Mouse (Mus musculus) left cerebral cortex, postnatal 4 days (tissue): Measurements from ENCODE around the gene Pid1. TPM values are rescaled to one million over a fixed set of nuclear protein-coding genes. Genes with fewer than 3 reads are reported as not detected.
"Not testable (repeated sequence)": the region's sequence is repeated elsewhere in the genome, so short reads cannot be mapped to it uniquely, and the experiment has no call there.

Source experiments
- DNase-seq: peaks from one replicate; pipeline ENCODE4 v3.0.0-alpha.2; 2022
- intact Hi-C: fragments of 180-260 bp; cut with DNase I; formaldehyde crosslinking; loops from one replicate; pipeline ENCODE4 v1.15.1; 2025
- total RNA-seq, 2 experiments: library from RNA; stranded (reverse); gene quantifications; 2 replicates each; pipeline ENCODE4 v1.2.3; 2021

The Pid1 gene
- total RNA-seq, 2 experiments from 2014 or later = 43.4 to 45.9 TPM

- intact Hi-C loops = no loop called here
- no peak for DNase-seq
Measured at GRCm38 (mm10) chr1:84278359-84279255, 85.4 kb downstream of the Pid1 start.

- intact Hi-C loops = no loop called here
- no peak for DNase-seq
Measured at GRCm38 (mm10) chr1:84272951-84273350, 91.0 kb downstream of the Pid1 start.

- intact Hi-C loops = no loop called here
Measured at GRCm38 (mm10) chr1:84271712-84272200, 92.2 kb downstream of the Pid1 start.

GRCm38 (mm10) chr1:84257656-84258055 lies 106.3 kb downstream of the Pid1 start:
- intact Hi-C loops = no loop called here
- no peak for DNase-seq

More at GRCm38 (mm10) chr1:84271712-84272200, 92.2 kb downstream of the Pid1 start:
- no peak for DNase-seq

- no peak for DNase-seq
- intact Hi-C loops = no loop called here
Measured at GRCm38 (mm10) chr1:84254361-84254760, 109.6 kb downstream of the Pid1 start.

- intact Hi-C loops = no loop called here
- DNase-seq = peak; percentile 10
Measured at GRCm38 (mm10) chr1:84253838-84254237, 110.1 kb downstream of the Pid1 start.

- intact Hi-C loops = no loop called here
Measured at GRCm38 (mm10) chr1:84251205-84251604, 112.8 kb downstream of the Pid1 start.

GRCm38 (mm10) chr1:84250770-84251169 lies 113.2 kb downstream of the Pid1 start:
- intact Hi-C loops = no loop called here
- DNase-seq = no peak

More at GRCm38 (mm10) chr1:84251205-84251604, 112.8 kb downstream of the Pid1 start:
- DNase-seq = no peak

- no peak for DNase-seq
Measured at GRCm38 (mm10) chr1:84249772-84250338, 114.1 kb downstream of the Pid1 start.

GRCm38 (mm10) chr1:84247111-84247510 lies 116.9 kb downstream of the Pid1 start:
- intact Hi-C loops = no loop called here
- DNase-seq = no peak

More at GRCm38 (mm10) chr1:84249772-84250338, 114.1 kb downstream of the Pid1 start:
- intact Hi-C loops = no loop called here

- no peak for DNase-seq
- intact Hi-C loops = no loop called here
Measured at GRCm38 (mm10) chr1:84241192-84241828, 122.7 kb downstream of the Pid1 start.

GRCm38 (mm10) chr1:84240203-84240602 lies 123.8 kb downstream of the Pid1 start:
- intact Hi-C loops = no loop called here

GRCm38 (mm10) chr1:84230431-84230830 lies 133.5 kb downstream of the Pid1 start:
- intact Hi-C loops = no loop called here
- no peak for DNase-seq

More at GRCm38 (mm10) chr1:84240203-84240602, 123.8 kb downstream of the Pid1 start:
- DNase-seq = no peak

GRCm38 (mm10) chr1:84225626-84226025 lies 138.4 kb downstream of the Pid1 start:
- intact Hi-C loops = no loop called here
- DNase-seq = no peak

GRCm38 (mm10) chr1:84222051-84222450 lies 141.9 kb downstream of the Pid1 start:
- intact Hi-C loops = no loop called here
- DNase-seq = no peak

GRCm38 (mm10) chr1:84218605-84219004 lies 145.4 kb downstream of the Pid1 start:
- intact Hi-C loops = no loop called here

GRCm38 (mm10) chr1:84217777-84218176 lies 146.2 kb downstream of the Pid1 start:
- DNase-seq = peak; percentile 17

More at GRCm38 (mm10) chr1:84218605-84219004, 145.4 kb downstream of the Pid1 start:
- no peak for DNase-seq

GRCm38 (mm10) chr1:84211507-84211906 lies 152.5 kb downstream of the Pid1 start:
- intact Hi-C loops = no loop called here
- no peak for DNase-seq

More at GRCm38 (mm10) chr1:84217777-84218176, 146.2 kb downstream of the Pid1 start:
- intact Hi-C loops = no loop called here

- DNase-seq, intact Hi-C loops: not testable (repeated sequence)
Measured at GRCm38 (mm10) chr1:84205746-84206145, 158.2 kb downstream of the Pid1 start.

- DNase-seq = no peak
- intact Hi-C loops = no loop called here
Measured at GRCm38 (mm10) chr1:84203494-84203893, 160.5 kb downstream of the Pid1 start.

- intact Hi-C loops = no loop called here
- no peak for DNase-seq
Measured at GRCm38 (mm10) chr1:84199890-84200289, 164.1 kb downstream of the Pid1 start.
